Mouse (Mus musculus) hindbrain, embryonic 16.5 days (tissue): ENCODE measurements around the gene Mcu. TPM values are rescaled to one million over a fixed set of nuclear protein-coding genes. Genes with fewer than 3 reads are reported as not detected.

Source experiments
- ATAC-seq: fragments of 200-750 bp; cut with Nextera tagmentation; 2 replicates; pipeline ENCODE4 v1.8.0; 2017; ENCODE audit warnings: moderate TSS enrichment, moderate library complexity
- H3K27ac ChIP-seq: fragments of 300-500 bp; sonication (generic); 2 replicates; pipeline ENCODE4 v1.5.1; 2014; ENCODE audit warnings: low read depth, mild to moderate bottlenecking, control low read depth, low read length, moderate library complexity
- H3K27me3 ChIP-seq: fragments of 300-500 bp; sonication (generic); replicated peaks from 2 replicates; pipeline ENCODE4 v1.6.1; 2014; ENCODE audit warnings: low read length; ENCODE audit not compliant: control insufficient read depth, insufficient read depth
- H3K36me3 ChIP-seq: fragments of 300-500 bp; sonication (generic); 2 replicates; pipeline ENCODE4 v1.6.1; 2014; ENCODE audit warnings: mild to moderate bottlenecking, low read length, moderate library complexity, mixed read lengths; ENCODE audit not compliant: control insufficient read depth, insufficient read depth
- H3K4me1 ChIP-seq: fragments of 300-500 bp; sonication (generic); 2 replicates; pipeline ENCODE4 v1.6.1; 2014; ENCODE audit warnings: low read depth, low read length; ENCODE audit not compliant: control insufficient read depth, insufficient read depth
- H3K4me2 ChIP-seq: fragments of 300-500 bp; sonication (generic); 2 replicates; pipeline ENCODE4 v1.6.1; 2014; ENCODE audit warnings: mild to moderate bottlenecking, low read length, control low read depth, moderate library complexity
- H3K4me3 ChIP-seq: fragments of 300-500 bp; sonication (generic); 2 replicates; pipeline ENCODE4 v1.5.1; 2014; ENCODE audit warnings: mild to moderate bottlenecking, low read length, control low read depth, moderate library complexity
- H3K9ac ChIP-seq: fragments of 300-500 bp; sonication (generic); 2 replicates; pipeline ENCODE4 v1.6.1; 2014; ENCODE audit warnings: low read depth, mild to moderate bottlenecking, control low read depth, low read length, moderate library complexity
- H3K9me3 ChIP-seq: fragments of 300-500 bp; sonication (generic); 2 replicates; pipeline ENCODE4 v1.6.1; 2014; ENCODE audit warnings: mild to moderate bottlenecking, low read length, moderate library complexity; ENCODE audit not compliant: control insufficient read depth
- WGBS: fragments of 180-500 bp; shearing (Covaris S2); extraction: QIAGEN DNeasy Blood & Tissue Kit; methylation state at CpG from one replicate; pipeline ENCODE4 v1.1.7; 2014; 5-methylcytosine and 5-hydroxymethylcytosine counted together
- polyA plus RNA-seq: library from polyadenylated mRNA; unstranded; fragments of >200 nt; fragmentation: Nextera tagmentation; extraction: Ambion mirVana; gene quantifications from 2 replicates; pipeline ENCODE4 v1.2.1, GENCODE M21; 2015

Gene Mcu
- polyA plus RNA-seq, 1 experiment from 2014 or later = 35.7 TPM

- peak; percentile 74 for ATAC-seq
- Histone ChIP-seq H3K36me3 (peaks cover 4% of the 10 kb centered on the region), H3K27me3 (no peaks in the 10 kb centered on the region), H3K4me1 (no peaks in the 10 kb centered on the region), H3K9ac (no peak overlapping the region), H3K27ac (no peak overlapping the region), H3K4me2 (no peak overlapping the region), H3K9me3 (no peaks in the 10 kb centered on the region; the same call in 1 of the 2 replicates), H3K4me3 (no peak overlapping the region)
- 27% methylated on average over 5 of the region's 5 CpGs for WGBS
Observed at GRCm38 (mm10) chr10:59451839-59452238, 164.7 kb downstream of the Mcu start.

GRCm38 (mm10) chr10:59447546-59447945 is 168.9 kb downstream of the Mcu start:
- Histone ChIP-seq H3K27ac (no peak overlapping the region), H3K9ac (no peak overlapping the region), H3K4me1 (no peaks in the 10 kb centered on the region), H3K27me3 (no peaks in the 10 kb centered on the region), H3K36me3 (peaks cover 4% of the 10 kb centered on the region), H3K9me3 (no peaks in the 10 kb centered on the region; the same call in 1 of the 2 replicates), H3K4me3 (no peak overlapping the region), H3K4me2 (no peak overlapping the region)
- WGBS = 81% methylated on average over 9 of the region's 9 CpGs
- no peak for ATAC-seq

- H3K27me3 ChIP-seq = no peaks in the 10 kb centered on the region
- H3K27ac ChIP-seq = no peak overlapping the region
- 86% methylated on average over 10 of the region's 10 CpGs for WGBS
- no peak overlapping the region for H3K4me3 ChIP-seq
- H3K4me1 ChIP-seq = no peaks in the 10 kb centered on the region
- ATAC-seq = no peak
- no peak overlapping the region for H3K9ac ChIP-seq
- H3K36me3 ChIP-seq = peaks cover 4% of the 10 kb centered on the region
- no peaks in the 10 kb centered on the region; the same call in 1 of the 2 replicates for H3K9me3 ChIP-seq
- H3K4me2 ChIP-seq = no peak overlapping the region
Observed at GRCm38 (mm10) chr10:59446911-59447437, 169.5 kb downstream of the Mcu start.

- H3K4me3 ChIP-seq = no peak overlapping the region
- no peak for ATAC-seq
Observed at GRCm38 (mm10) chr10:59444635-59445034, 171.9 kb downstream of the Mcu start.

GRCm38 (mm10) chr10:59444106-59444505 is 172.4 kb downstream of the Mcu start:
- ATAC-seq = no peak
- H3K4me3 ChIP-seq = no peak overlapping the region
- H3K27ac ChIP-seq = no peak overlapping the region
- H3K27me3 ChIP-seq = no peaks in the 10 kb centered on the region
- no peaks in the 10 kb centered on the region for H3K36me3 ChIP-seq
- H3K4me1 ChIP-seq = no peaks in the 10 kb centered on the region; the same call in 1 of the 2 replicates
- no peaks in the 10 kb centered on the region for H3K9me3 ChIP-seq
- H3K9ac ChIP-seq = no peak overlapping the region
- 67% methylated on average over 3 of the region's 3 CpGs for WGBS
- no peak overlapping the region for H3K4me2 ChIP-seq

More at GRCm38 (mm10) chr10:59444635-59445034, 171.9 kb downstream of the Mcu start:
- Histone ChIP-seq H3K27ac (no peak overlapping the region), H3K9me3 (no peaks in the 10 kb centered on the region; the same call in 1 of the 2 replicates), H3K36me3 (no peaks in the 10 kb centered on the region), H3K27me3 (no peaks in the 10 kb centered on the region), H3K4me2 (no peak overlapping the region), H3K4me1 (no peaks in the 10 kb centered on the region; the same call in 1 of the 2 replicates), H3K9ac (no peak overlapping the region)
- 19% methylated on average over 8 of the region's 8 CpGs for WGBS

- no peaks in the 10 kb centered on the region for H3K27me3 ChIP-seq
- no peak overlapping the region for H3K4me2 ChIP-seq
- H3K9me3 ChIP-seq = no peaks in the 10 kb centered on the region
- ATAC-seq = no peak
- H3K36me3 ChIP-seq = no peaks in the 10 kb centered on the region
- no peaks in the 10 kb centered on the region; the same call in 1 of the 2 replicates for H3K4me1 ChIP-seq
- no peak overlapping the region for H3K4me3 ChIP-seq
- H3K9ac ChIP-seq = no peak overlapping the region
- H3K27ac ChIP-seq = no peak overlapping the region
- WGBS = 31% methylated on average over 7 of the region's 7 CpGs
Observed at GRCm38 (mm10) chr10:59443212-59443611, 173.3 kb downstream of the Mcu start.

- no peak within 1 kb of the TSS for H3K4me2 ChIP-seq
- H3K9me3 ChIP-seq = no peaks in the 10 kb centered on the region
- H3K36me3 ChIP-seq = no peaks in the 10 kb centered on the region
- H3K9ac ChIP-seq = no peak within 1 kb of the TSS
- no peaks in the 10 kb centered on the region for H3K27me3 ChIP-seq
- H3K4me1 ChIP-seq = no peaks in the 10 kb centered on the region; the same call in 1 of the 2 replicates
- no peak within 1 kb of the TSS for H3K27ac ChIP-seq
- no peak for ATAC-seq
- WGBS = 85% methylated on average over 11 of the region's 11 CpGs
- H3K4me3 ChIP-seq = no peak within 1 kb of the TSS
Observed at GRCm38 (mm10) chr10:59441735-59442134, 174.8 kb downstream of the Mcu start, which contains the start of gene Oit3. TSS of gene Oit3 (minus strand) at chr10:59441778.

GRCm38 (mm10) chr10:59440177-59440576 is 176.3 kb downstream of the Mcu start:
- H3K27me3 ChIP-seq = no peaks in the 10 kb centered on the region
- no peaks in the 10 kb centered on the region for H3K36me3 ChIP-seq
- ATAC-seq = no peak
- no peak overlapping the region for H3K27ac ChIP-seq
- H3K4me2 ChIP-seq = no peak overlapping the region
- H3K9me3 ChIP-seq = no peaks in the 10 kb centered on the region
- no peak overlapping the region for H3K4me3 ChIP-seq
- H3K9ac ChIP-seq = no peak overlapping the region
- WGBS = 50% methylated on average over 6 of the region's 6 CpGs
- no peaks in the 10 kb centered on the region; the same call in 1 of the 2 replicates for H3K4me1 ChIP-seq

- no peaks in the 10 kb centered on the region for H3K36me3 ChIP-seq
- H3K4me1 ChIP-seq = no peaks in the 10 kb centered on the region; the same call in 1 of the 2 replicates
- no peak overlapping the region for H3K4me2 ChIP-seq
- 38% methylated on average over 5 of the region's 5 CpGs for WGBS
- H3K27ac ChIP-seq = no peak overlapping the region
- no peak overlapping the region for H3K9ac ChIP-seq
- H3K27me3 ChIP-seq = no peaks in the 10 kb centered on the region
- no peaks in the 10 kb centered on the region for H3K9me3 ChIP-seq
- ATAC-seq = no peak
- no peak overlapping the region for H3K4me3 ChIP-seq
Observed at GRCm38 (mm10) chr10:59439508-59439931, 177.0 kb downstream of the Mcu start.
